Mouse (Mus musculus) induced T-regulatory cell, adult 2 months (primary cell): ENCODE data around the gene Olfr994.

Experiments
- DNase-seq: peaks from one replicate; pipeline ENCODE4 v3.0.0-alpha.2; 2012; ENCODE audit warnings: low read depth

Gene Olfr994

GRCm38 (mm10) chr2:85436351-85436750, at the start of gene Olfr994:
Gene Olfr994, minus strand, starts transcription at chr2:85436451.
- DNase-seq: no peak

- DNase-seq: no peak
Observed at GRCm38 (mm10) chr2:85466801-85467325, 30.6 kb upstream of the Olfr994 start.

DNA sequence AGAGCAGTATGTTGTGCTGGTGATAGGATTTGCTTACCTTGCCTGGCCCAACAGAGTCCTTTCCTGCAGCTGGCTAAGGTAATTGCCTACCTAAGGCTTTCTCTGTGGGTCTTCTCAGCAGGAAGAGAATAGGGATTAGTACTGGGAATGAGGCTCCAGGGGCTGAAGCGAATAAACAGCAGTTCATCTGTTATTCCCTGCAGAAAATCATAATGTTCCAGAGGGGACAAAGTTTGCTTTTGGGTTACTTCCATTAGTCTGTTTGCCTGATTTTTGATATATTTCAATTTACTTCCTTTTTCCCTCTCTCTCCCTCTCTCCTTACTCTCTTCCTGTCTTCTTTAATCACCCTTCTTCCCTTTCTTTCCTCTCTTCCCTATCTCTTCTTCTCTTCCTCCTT, 7.3 kb upstream of the Olfr994 start, which contains the start of gene Olfr995:
Olfr995 (minus strand) TSS at position 101 of the 400 bp plus-strand sequence.
- no peak for DNase-seq

DNA sequence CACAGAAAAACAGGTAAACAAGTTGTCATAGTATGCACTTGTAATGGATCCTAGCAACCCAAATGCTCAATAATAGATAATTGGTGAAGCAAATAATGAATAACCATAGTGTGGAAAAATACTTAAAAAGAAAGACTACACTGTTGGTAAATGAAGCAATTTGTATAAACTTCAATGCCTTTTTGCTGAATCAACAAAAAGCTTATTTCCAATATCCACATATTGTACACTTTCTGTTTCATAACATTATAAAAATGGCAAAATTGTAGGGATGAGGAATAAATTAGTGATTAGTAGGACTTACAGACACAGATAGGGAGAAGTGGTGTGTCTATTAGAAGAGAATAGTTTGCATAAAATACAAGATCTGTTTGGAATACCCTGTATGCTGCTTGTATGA, 6.3 kb upstream of the Olfr994 start:
- DNase-seq: no peak

DNA sequence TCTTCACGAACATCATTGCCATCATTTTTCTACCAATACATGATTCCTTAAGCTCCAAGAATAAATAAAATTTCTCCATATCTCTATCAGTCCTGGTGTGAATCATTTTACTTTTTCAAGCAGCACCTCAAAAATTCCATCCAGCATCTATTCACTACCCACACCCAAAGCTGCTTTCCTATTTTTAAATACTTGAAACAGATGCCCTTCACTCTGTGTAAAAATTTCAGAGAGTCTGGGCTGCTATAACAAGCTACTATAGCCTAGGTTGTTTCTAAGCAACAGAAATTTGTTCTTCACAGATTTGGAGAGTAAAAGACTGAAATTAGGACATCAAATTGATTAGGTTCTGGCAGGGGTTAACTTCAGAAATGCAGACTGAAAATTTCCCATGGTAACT, 10.4 kb downstream of the Olfr994 start:
- DNase-seq: no peak

DNA sequence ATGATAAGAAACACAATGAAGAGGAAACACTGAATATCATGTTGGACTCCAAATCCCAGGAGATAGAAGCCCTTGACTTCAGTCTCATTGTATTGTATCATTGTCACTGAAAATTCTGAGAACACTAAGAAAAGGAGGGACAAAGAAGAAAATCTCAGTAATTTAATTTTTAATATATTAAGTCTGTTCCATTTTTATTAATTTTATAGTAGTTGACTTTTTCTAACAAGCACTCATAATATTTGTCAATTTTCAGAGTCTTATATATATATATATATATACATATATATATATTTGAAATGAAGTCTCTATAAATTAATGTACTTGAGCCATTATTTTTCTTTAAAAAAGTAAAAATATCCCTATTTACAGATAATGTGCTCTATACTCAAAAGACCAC, 21.5 kb downstream of the Olfr994 start, which contains the start of gene Olfr993:
Olfr993 (minus strand) TSS at position 101 of the 400 bp plus-strand sequence.
- no peak for DNase-seq

DNA sequence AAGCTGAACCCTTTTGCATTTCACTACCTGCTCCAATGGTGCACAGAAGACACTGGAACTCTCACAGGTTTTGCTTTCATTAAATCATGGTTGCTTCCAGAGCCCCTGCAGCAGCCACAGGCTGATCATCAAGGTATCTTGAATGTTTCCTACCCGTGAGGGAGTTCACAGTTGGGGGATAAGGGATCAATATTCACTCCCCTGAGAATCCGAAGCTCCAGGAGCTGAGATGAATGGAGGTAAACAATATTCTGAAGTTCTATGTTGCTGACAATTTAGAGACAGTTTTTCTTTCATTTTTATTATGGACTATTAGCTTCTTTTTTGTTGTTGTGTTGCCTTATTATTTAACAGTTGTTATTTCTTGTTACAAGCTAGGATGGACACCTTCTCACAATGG, 26.9 kb downstream of the Olfr994 start, which contains the start of gene Olfr992:
Olfr992 (minus strand) TSS at position 101 of the 400 bp plus-strand sequence.
- no peak for DNase-seq
